Mouse (Mus musculus) mouse embryonic stem cell (cell line): ENCODE data around the gene Lmbrd2.

Source experiments
- in situ Hi-C, 2 experiments: fragments of 300-500 bp; cut with MboI; formaldehyde crosslinking; loops; 1 replicate in 1 of 2; 3 replicates in 1 of 2; pipeline ENCODE4 v1.14.3; 2019 to 2020; ENCODE audit warnings: low sequenced_read_pairs in 2 of 2, low pct_unique_long_range_greater_than_20kb in 1 of 2, mixed read lengths in 1 of 2; ENCODE audit not compliant: unreplicated experiment in 1 of 2

Lmbrd2 gene

GRCm38 (mm10) chr15:9246345-9246744 is 106.0 kb downstream of the Lmbrd2 start:
- in situ Hi-C loops, result no loop called here
